Mouse (Mus musculus): ENCODE measurements around the gene Dnlz. TPM values are rescaled to one million over a fixed set of nuclear protein-coding genes. Genes with fewer than 3 reads are reported as not detected.

Dnlz gene
- total RNA-seq, 2 experiments from 2014 or later: 18.3 to 18.7 TPM

DNA sequence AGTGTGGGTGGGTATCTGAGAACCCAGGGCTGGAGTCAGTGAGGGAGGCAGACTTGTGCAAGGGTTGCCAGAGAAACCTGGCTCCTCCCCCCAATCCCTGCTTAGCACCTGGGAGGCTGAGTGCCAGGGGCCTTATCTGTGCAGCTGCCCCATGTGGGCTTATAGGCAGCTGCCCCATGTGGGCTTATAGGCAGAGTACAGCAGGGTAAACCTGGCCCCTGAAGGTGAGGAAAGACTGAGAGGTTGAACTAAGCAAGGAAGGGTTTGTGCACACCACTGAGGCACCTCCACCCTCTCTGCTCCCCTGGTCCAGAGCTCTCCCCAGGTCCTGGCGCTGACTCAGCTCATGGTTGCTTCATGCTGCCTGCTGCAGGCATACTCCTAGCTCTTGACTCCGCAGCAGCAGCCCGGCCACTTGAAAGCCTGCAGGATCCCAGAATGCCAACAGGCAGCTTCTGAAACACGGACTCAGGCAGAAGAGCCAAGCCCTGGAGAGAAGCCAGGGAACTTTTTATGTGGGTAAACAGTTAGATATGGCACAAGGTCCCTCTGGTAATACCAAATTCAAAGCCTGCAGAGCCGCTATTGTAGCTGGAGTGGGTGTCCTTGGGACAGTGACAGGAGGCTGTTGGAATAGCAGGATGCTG is 51.6 kb downstream of the Dnlz start:
- DNase-seq: no peak

DNA sequence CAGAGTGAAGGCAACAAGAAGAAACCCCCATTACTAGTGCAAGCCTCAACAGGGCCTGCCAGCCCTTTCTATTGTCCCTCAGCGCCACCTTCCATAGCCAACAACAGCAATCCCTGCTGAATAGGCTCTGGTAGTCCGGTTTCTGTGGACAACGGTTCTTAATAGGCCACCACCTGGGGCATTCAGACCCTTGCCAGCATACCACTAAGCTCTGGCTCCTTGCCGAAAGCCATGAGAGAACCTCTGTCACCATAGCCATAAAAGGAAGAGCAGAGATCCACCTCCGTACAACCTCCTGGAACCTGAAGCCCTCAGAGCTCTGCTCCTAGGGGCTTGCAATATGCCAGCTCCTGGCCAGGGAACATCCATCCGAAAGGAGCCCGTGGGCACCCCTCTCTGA is 52.6 kb downstream of the Dnlz start:
- DNase-seq: no peak

DNA sequence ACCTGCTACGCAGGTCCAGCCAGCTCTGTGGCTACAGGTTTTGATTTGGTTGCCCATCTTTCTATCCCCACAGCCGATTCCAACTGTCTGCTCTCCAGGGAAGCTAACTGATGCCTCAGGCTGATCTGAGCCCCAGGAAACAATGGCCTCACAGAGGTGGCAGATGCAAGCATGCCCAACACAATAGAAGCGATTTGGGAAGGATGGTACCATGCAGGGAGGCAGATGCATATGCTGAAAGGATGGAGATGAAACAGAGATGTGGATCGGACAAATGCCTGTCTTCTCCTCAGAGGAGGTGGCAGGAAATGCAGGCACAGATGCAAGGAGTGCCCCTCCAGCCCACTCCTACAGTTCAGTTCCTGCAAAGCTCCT is 53.1 kb downstream of the Dnlz start:
- no peak for DNase-seq

GRCm38 (mm10) chr2:26298208-26298855 is 53.6 kb downstream of the Dnlz start:
- no peak for DNase-seq

Other genes starting within 250 kb of the Dnlz start
- 10 to 100 TPM; 18.2 to 23.7 TPM for gene Nacc2, start 228.9 kb downstream of the Dnlz start, total RNA-seq (2021)
- gene Lhx3, start 143.8 kb downstream of the Dnlz start, total RNA-seq (2021): not detected
- gene Qsox2, start 114.6 kb downstream of the Dnlz start, total RNA-seq (2021): 1 to 10 TPM; 3.1 to 4.0 TPM
- gene Ccdc187, start 57.6 kb downstream of the Dnlz start, total RNA-seq (2021): under 1 TPM in 1 of 2 experiments, not detected in 1; 0.03 TPM
- gene Gpsm1, start 36.6 kb downstream of the Dnlz start, total RNA-seq (2021): 1 to 10 TPM; 3.1 TPM
- gene Card9, start 8.8 kb upstream of the Dnlz start, total RNA-seq (2021): under 1 TPM; 0.46 to 0.56 TPM
- 1 to 10 TPM; 5.7 to 5.9 TPM for gene Snapc4, start 28.5 kb upstream of the Dnlz start, total RNA-seq (2021)
- gene Entr1, start 37.2 kb upstream of the Dnlz start, total RNA-seq (2021): 10 to 100 TPM; 24.9 to 27.3 TPM
- 100 to 1,000 TPM; 128 to 139 TPM for gene Pmpca, start 37.2 kb upstream of the Dnlz start, total RNA-seq (2021)
- gene Inpp5e, start 57.1 kb upstream of the Dnlz start, total RNA-seq (2021): 1 to 10 TPM; 6.5 to 7.6 TPM
- gene Sec16a, start 93.1 kb upstream of the Dnlz start, total RNA-seq (2021): 10 to 100 TPM; 22.0 to 23.9 TPM
- gene Notch1, start 164.6 kb upstream of the Dnlz start, total RNA-seq (2021): 1 to 10 TPM; 7.0 to 9.2 TPM
- gene Egfl7, start 227.9 kb upstream of the Dnlz start, total RNA-seq (2021): 10 to 100 TPM; 42.3 to 67.2 TPM
- not detected for gene Gm20532, start 234.5 kb upstream of the Dnlz start, total RNA-seq (2021)